Mouse (Mus musculus) stomach, embryonic 14.5 days (tissue): ENCODE data around the gene Nup35. TPM values are rescaled to one million over a fixed set of nuclear protein-coding genes. Genes with fewer than 3 reads are reported as not detected.

ENCODE experiments used
- ATAC-seq: fragments of 200-750 bp; cut with Nextera tagmentation; 2 replicates; pipeline ENCODE4 v1.8.0; 2017; ENCODE audit warnings: low read depth, moderate TSS enrichment; ENCODE audit not compliant: insufficient number of reproducible peaks, insufficient read depth, low FRiP score
- H3K27ac ChIP-seq: fragments of 300-500 bp; sonication (generic); 2 replicates; pipeline ENCODE4 v1.5.1; 2014; ENCODE audit warnings: mild to moderate bottlenecking, low read length, moderate library complexity, mixed read lengths
- H3K27me3 ChIP-seq: fragments of 300-500 bp; sonication (generic); 2 replicates; pipeline ENCODE4 v1.6.1; 2014; ENCODE audit warnings: low read length, control low read depth, mixed read lengths; ENCODE audit not compliant: control insufficient read depth, insufficient read depth
- H3K36me3 ChIP-seq: fragments of 300-500 bp; sonication (generic); 2 replicates; pipeline ENCODE4 v1.6.1; 2014; ENCODE audit warnings: mild to moderate bottlenecking, control low read depth, low read length, moderate library complexity, mixed read lengths; ENCODE audit not compliant: control insufficient read depth, insufficient read depth
- H3K4me1 ChIP-seq: fragments of 300-500 bp; sonication (generic); 2 replicates; pipeline ENCODE4 v1.6.1; 2014; ENCODE audit warnings: low read length, control low read depth, mixed read lengths; ENCODE audit not compliant: control insufficient read depth, insufficient read depth
- H3K4me2 ChIP-seq: fragments of 300-500 bp; sonication (generic); replicated peaks from 2 replicates; pipeline ENCODE4 v1.6.1; 2014; ENCODE audit warnings: low read depth, low read length, control low read depth
- H3K4me3 ChIP-seq: fragments of 300-500 bp; sonication (generic); 2 replicates; pipeline ENCODE4 v1.5.1; 2014; ENCODE audit warnings: low read depth, low read length, control low read depth
- H3K9ac ChIP-seq: fragments of 300-500 bp; sonication (generic); replicated peaks from 2 replicates; pipeline ENCODE4 v1.6.1; 2014; ENCODE audit warnings: low read depth, mild to moderate bottlenecking, control low read depth, low read length, moderate library complexity, mixed read lengths
- H3K9me3 ChIP-seq: fragments of 300-500 bp; sonication (generic); 2 replicates; pipeline ENCODE4 v1.6.1; 2016; ENCODE audit warnings: low read depth, low read length, control low read depth; ENCODE audit not compliant: control insufficient read depth
- WGBS: fragments of 180-500 bp; shearing (Covaris S2); extraction: QIAGEN DNeasy Blood & Tissue Kit; methylation state at CpG from one replicate; pipeline ENCODE4 v1.1.7; 2014; 5-methylcytosine and 5-hydroxymethylcytosine counted together
- polyA plus RNA-seq: library from polyadenylated mRNA; unstranded; fragments of >200 nt; fragmentation: Nextera tagmentation; extraction: Ambion mirVana; gene quantifications from 2 replicates; pipeline ENCODE4 v1.2.1, GENCODE M21; 2014

Nup35 gene
- polyA plus RNA-seq, 1 experiment from 2014 or later = 48.7 TPM

- Histone ChIP-seq H3K27me3 (no peaks in the 10 kb centered on the region), H3K9ac (no peak overlapping the region), H3K36me3 (no peaks in the 10 kb centered on the region), H3K27ac (no peak overlapping the region), H3K4me1 (no peaks in the 10 kb centered on the region), H3K4me2 (no peak overlapping the region), H3K4me3 (no peak overlapping the region), H3K9me3 (no peaks in the 10 kb centered on the region)
- ATAC-seq = no peak
- 68% methylated on average over 4 of the region's 4 CpGs for WGBS
Measured at GRCm38 (mm10) chr2:80594215-80594918, 22.7 kb upstream of the Nup35 start.

GRCm38 (mm10) chr2:80596960-80597359, 20.1 kb upstream of the Nup35 start:
- no peaks in the 10 kb centered on the region for H3K4me1 ChIP-seq
- no peak overlapping the region for H3K4me3 ChIP-seq
- ATAC-seq = no peak
- 71% methylated on average over 5 of the region's 5 CpGs for WGBS
- H3K9ac ChIP-seq = no peak overlapping the region
- no peaks in the 10 kb centered on the region for H3K36me3 ChIP-seq
- H3K27ac ChIP-seq = no peak overlapping the region
- H3K9me3 ChIP-seq = no peaks in the 10 kb centered on the region
- no peaks in the 10 kb centered on the region for H3K27me3 ChIP-seq
- H3K4me2 ChIP-seq = no peak overlapping the region

GRCm38 (mm10) chr2:80599850-80600249, 17.2 kb upstream of the Nup35 start:
- no peaks in the 10 kb centered on the region for H3K36me3 ChIP-seq
- H3K4me1 ChIP-seq = no peaks in the 10 kb centered on the region
- H3K9ac ChIP-seq = no peak overlapping the region
- 82% methylated on average over 3 of the region's 3 CpGs for WGBS
- no peak overlapping the region for H3K4me2 ChIP-seq
- no peak overlapping the region for H3K4me3 ChIP-seq
- no peaks in the 10 kb centered on the region for H3K9me3 ChIP-seq
- ATAC-seq = no peak
- H3K27me3 ChIP-seq = no peaks in the 10 kb centered on the region
- no peak overlapping the region for H3K27ac ChIP-seq

GRCm38 (mm10) chr2:80600611-80601010, 16.4 kb upstream of the Nup35 start:
- H3K9me3 ChIP-seq = no peaks in the 10 kb centered on the region
- no peak overlapping the region for H3K4me3 ChIP-seq
- no peaks in the 10 kb centered on the region for H3K36me3 ChIP-seq
- no peak for ATAC-seq
- no peak overlapping the region for H3K27ac ChIP-seq
- H3K27me3 ChIP-seq = no peaks in the 10 kb centered on the region
- no peak overlapping the region for H3K9ac ChIP-seq
- no peak overlapping the region for H3K4me2 ChIP-seq
- H3K4me1 ChIP-seq = no peaks in the 10 kb centered on the region

- Histone ChIP-seq H3K27ac (no peak overlapping the region), H3K4me2 (no peak overlapping the region), H3K4me3 (no peak overlapping the region), H3K9ac (no peak overlapping the region), H3K4me1 (no peaks in the 10 kb centered on the region), H3K36me3 (no peaks in the 10 kb centered on the region), H3K9me3 (no peaks in the 10 kb centered on the region), H3K27me3 (no peaks in the 10 kb centered on the region)
- WGBS = 92% methylated on average over 13 of the region's 13 CpGs
- ATAC-seq = no peak
Measured at GRCm38 (mm10) chr2:80602756-80603155, 14.3 kb upstream of the Nup35 start.

GRCm38 (mm10) chr2:80603771-80604426, 13.1 kb upstream of the Nup35 start:
- Histone ChIP-seq H3K4me1 (no peaks in the 10 kb centered on the region), H3K36me3 (no peaks in the 10 kb centered on the region), H3K27ac (no peak overlapping the region), H3K9me3 (no peaks in the 10 kb centered on the region), H3K4me3 (no peak overlapping the region), H3K27me3 (no peaks in the 10 kb centered on the region), H3K4me2 (no peak overlapping the region), H3K9ac (no peak overlapping the region)
- WGBS = 93% methylated on average over 19 of the region's 19 CpGs
- no peak for ATAC-seq

GRCm38 (mm10) chr2:80612286-80612685, 4.8 kb upstream of the Nup35 start:
- H3K27me3 ChIP-seq = no peaks in the 10 kb centered on the region
- no peaks in the 10 kb centered on the region for H3K4me1 ChIP-seq
- no peak overlapping the region for H3K4me2 ChIP-seq
- no peaks in the 10 kb centered on the region for H3K36me3 ChIP-seq
- WGBS = 29% methylated on average over 1 of the region's 1 CpGs
- H3K9ac ChIP-seq = no peak overlapping the region
- H3K27ac ChIP-seq = no peak overlapping the region
- no peak for ATAC-seq
- H3K9me3 ChIP-seq = no peaks in the 10 kb centered on the region
- H3K4me3 ChIP-seq = no peak overlapping the region

GRCm38 (mm10) chr2:80612796-80613195, 4.2 kb upstream of the Nup35 start:
- 53% methylated on average over 2 of the region's 2 CpGs for WGBS

More at GRCm38 (mm10) chr2:80612796-80613195, 4.2 kb upstream of the Nup35 start:
- no peak overlapping the region for H3K27ac ChIP-seq
- no peaks in the 10 kb centered on the region for H3K27me3 ChIP-seq
- no peak for ATAC-seq
- H3K9ac ChIP-seq = no peak overlapping the region
- peaks cover under 1% of the 10 kb centered on the region; the same call in 1 of the 2 replicates for H3K4me1 ChIP-seq
- no peak overlapping the region for H3K4me3 ChIP-seq
- no peaks in the 10 kb centered on the region for H3K9me3 ChIP-seq
- H3K36me3 ChIP-seq = no peaks in the 10 kb centered on the region
- H3K4me2 ChIP-seq = no peak overlapping the region
